Mouse (Mus musculus) MEL (cell line): ENCODE measurements at regions not wholly inside any gene's neighbourhood (a gene's known extent, or its start where the extent isn't known, plus 50 kb on each side); places are given as distances from the start of the nearest gene placed in this dataset.

ENCODE experiments used
- DNase-seq: peaks from one replicate; pipeline ENCODE4 v3.0.0; 2011; ENCODE audit warnings: low read depth, low spot score
- H3K27ac ChIP-seq: 2 replicates; pipeline ENCODE4 v1.5.1; 2012; ENCODE audit warnings: low read depth, mild to moderate bottlenecking, control low read depth, low read length, moderate library complexity; ENCODE audit not compliant: control insufficient read depth
- H3K27me3 ChIP-seq, 2 experiments: fragments of 150-350 bp in 1 of 2; sonication (generic) in 1 of 2; 2 replicates each; pipeline ENCODE4 v1.6.1; 2012; ENCODE audit warnings: low read length in 2 of 2, mild to moderate bottlenecking in 2 of 2, improper control_type of control experiment in 1 of 2, moderate library complexity in 1 of 2; ENCODE audit not compliant: insufficient read depth in 2 of 2, control insufficient read depth in 1 of 2
- H3K36me3 ChIP-seq, 2 experiments: 2 replicates each; pipeline ENCODE4 v1.6.1; 2012 to 2014; ENCODE audit warnings: low read length in 2 of 2, improper control_type of control experiment in 1 of 2, inconsistent platforms in 1 of 2, mild to moderate bottlenecking in 1 of 2; ENCODE audit not compliant: insufficient read depth in 2 of 2, control insufficient read depth in 1 of 2
- H3K4me1 ChIP-seq, 2 experiments: fragments of 150-350 bp in 1 of 2; sonication (generic) in 1 of 2; 2 replicates each; pipeline ENCODE4 v1.6.1; 2012; ENCODE audit warnings: low read length in 2 of 2, improper control_type of control experiment in 1 of 2, mild to moderate bottlenecking in 1 of 2; ENCODE audit not compliant: insufficient read depth in 2 of 2, control insufficient read depth in 1 of 2
- H3K4me3 ChIP-seq, 2 experiments: fragments of 150-350 bp in 1 of 2; sonication (generic) in 1 of 2; 2 replicates each; pipeline ENCODE4 v1.5.1; 2012; ENCODE audit warnings: low read depth in 2 of 2, low read length in 2 of 2, mild to moderate bottlenecking in 2 of 2, moderate library complexity in 2 of 2, control low read depth in 1 of 2, improper control_type of control experiment in 1 of 2; ENCODE audit not compliant: control insufficient read depth in 1 of 2, insufficient read depth in 1 of 2
- H3K79me2 ChIP-seq: 2 replicates; pipeline ENCODE4 v1.6.1; 2012; ENCODE audit warnings: mild to moderate bottlenecking, low read length, moderate library complexity; ENCODE audit not compliant: control insufficient read depth, poor library complexity, insufficient read depth
- H3K9ac ChIP-seq: 2 replicates; pipeline ENCODE4 v1.6.1; 2012; ENCODE audit warnings: low read depth, mild to moderate bottlenecking, control low read depth, low read length, moderate library complexity; ENCODE audit not compliant: control insufficient read depth, poor library complexity, severe bottlenecking
- H3K9me3 ChIP-seq: fragments of 150-350 bp; sonication (generic); replicated peaks from 2 replicates; pipeline ENCODE4 v1.6.1; 2012; ENCODE audit warnings: mild to moderate bottlenecking, low read length, improper control_type of control experiment, moderate library complexity; ENCODE audit not compliant: insufficient read depth
- BHLHE40 ChIP-seq: IDR thresholded peaks from 2 replicates; pipeline ENCODE4 v1.6.1; 2012; ENCODE audit warnings: low read depth, mild to moderate bottlenecking, inconsistent platforms, low read length, improper control_type of control experiment, borderline replicate concordance
- CHD1 ChIP-seq: IDR thresholded peaks from 2 replicates; pipeline ENCODE4 v1.6.1; 2012; ENCODE audit warnings: low read depth, mild to moderate bottlenecking, inconsistent platforms, low read length, improper control_type of control experiment
- CTCF ChIP-seq, 3 experiments: IDR thresholded peaks in 2 of 3; conservative IDR thresholded peaks in 1 of 3; 2 replicates each; pipeline ENCODE4 v1.5.1; 2011 to 2012; ENCODE audit warnings: low read length in 3 of 3, low read depth in 2 of 3, mild to moderate bottlenecking in 2 of 3, improper control_type of control experiment in 1 of 3, inconsistent platforms in 1 of 3, mixed read lengths in 1 of 3, moderate library complexity in 1 of 3; ENCODE audit not compliant: control insufficient read depth in 1 of 3, insufficient read depth in 1 of 3, poor library complexity in 1 of 3, severe bottlenecking in 1 of 3
- E2F4 ChIP-seq: IDR thresholded peaks from 2 replicates; pipeline ENCODE4 v1.6.1; 2011; ENCODE audit warnings: low read depth, low read length, improper control_type of control experiment, borderline replicate concordance
- EP300 ChIP-seq, 2 experiments: IDR thresholded peaks; 2 replicates each; pipeline ENCODE4 v1.6.1; 2011; ENCODE audit warnings: improper control_type of control experiment in 2 of 2, low read length in 2 of 2, low read depth in 1 of 2, mild to moderate bottlenecking in 1 of 2
- GABPA ChIP-seq: IDR thresholded peaks from 2 replicates; pipeline ENCODE4 v1.6.1; 2012; ENCODE audit warnings: low read depth, mild to moderate bottlenecking, inconsistent platforms, low read length, improper control_type of control experiment, moderate library complexity
- GATA1 ChIP-seq: IDR thresholded peaks from 2 replicates; pipeline ENCODE4 v1.6.1; 2011; ENCODE audit warnings: low read depth, low read length, improper control_type of control experiment
- KAT2A ChIP-seq: conservative IDR thresholded peaks from 2 replicates; pipeline ENCODE4 v1.6.1; 2012; ENCODE audit warnings: low read depth, low read length, improper control_type of control experiment, inconsistent platforms
- MAFK ChIP-seq: IDR thresholded peaks from 2 replicates; pipeline ENCODE4 v1.6.1; 2011; ENCODE audit warnings: low read depth, mild to moderate bottlenecking, low read length, improper control_type of control experiment, borderline replicate concordance
- MAX ChIP-seq: IDR thresholded peaks from 2 replicates; pipeline ENCODE4 v1.6.1; 2011; ENCODE audit warnings: low read length, improper control_type of control experiment
- MAZ ChIP-seq: IDR thresholded peaks from 2 replicates; pipeline ENCODE4 v1.6.1; 2012; ENCODE audit warnings: low read depth, mild to moderate bottlenecking, inconsistent platforms, low read length, improper control_type of control experiment
- MXI1 ChIP-seq: IDR thresholded peaks from 2 replicates; pipeline ENCODE4 v1.6.1; 2011; ENCODE audit warnings: mild to moderate bottlenecking, low read depth, low read length, improper control_type of control experiment
- MYB ChIP-seq: IDR thresholded peaks from 2 replicates; pipeline ENCODE4 v1.6.1; 2011; ENCODE audit warnings: mild to moderate bottlenecking, low read depth, low read length, improper control_type of control experiment
- MYC ChIP-seq: IDR thresholded peaks from 2 replicates; pipeline ENCODE4 v1.6.1; 2011; ENCODE audit warnings: low read depth, mild to moderate bottlenecking, low read length, improper control_type of control experiment, moderate library complexity
- NRF1 ChIP-seq: IDR thresholded peaks from 2 replicates; pipeline ENCODE4 v1.6.1; 2014; ENCODE audit warnings: low read depth, mild to moderate bottlenecking, inconsistent platforms, low read length, improper control_type of control experiment, moderate library complexity; ENCODE audit not compliant: poor library complexity, insufficient read depth, severe bottlenecking
- POLR2A ChIP-seq, 2 experiments: IDR thresholded peaks; 2 replicates each; pipeline ENCODE4 v1.6.1; 2011 to 2012; ENCODE audit warnings: low read length in 2 of 2, mild to moderate bottlenecking in 2 of 2, control low read depth in 1 of 2, improper control_type of control experiment in 1 of 2, low read depth in 1 of 2, moderate library complexity in 1 of 2; ENCODE audit not compliant: control insufficient read depth in 1 of 2, insufficient read depth in 1 of 2, poor library complexity in 1 of 2
- POLR2AphosphoS2 ChIP-seq: IDR thresholded peaks from 2 replicates; pipeline ENCODE4 v1.6.1; 2011; ENCODE audit warnings: low read length, improper control_type of control experiment
- POLR2AphosphoS5 ChIP-seq: IDR thresholded peaks from 2 replicates; pipeline ENCODE4 v1.6.1; 2012; ENCODE audit warnings: low read depth, borderline replicate concordance, mild to moderate bottlenecking, inconsistent platforms, low read length, moderate library complexity, mixed read lengths
- RAD21 ChIP-seq: IDR thresholded peaks from 2 replicates; pipeline ENCODE4 v1.6.1; 2011; ENCODE audit warnings: mild to moderate bottlenecking, low read depth, low read length, improper control_type of control experiment
- RCOR1 ChIP-seq: IDR thresholded peaks from 2 replicates; pipeline ENCODE4 v1.6.1; 2012; ENCODE audit warnings: low read depth, mild to moderate bottlenecking, inconsistent platforms, low read length, improper control_type of control experiment
- TAL1 ChIP-seq: IDR thresholded peaks from 2 replicates; pipeline ENCODE4 v1.6.1; 2012; ENCODE audit warnings: mild to moderate bottlenecking, inconsistent platforms, low read length, moderate library complexity, mixed read lengths
- TBP ChIP-seq: IDR thresholded peaks from 2 replicates; pipeline ENCODE4 v1.8.0; 2011; ENCODE audit warnings: low read depth, low read length, improper control_type of control experiment
- TCF12 ChIP-seq: IDR thresholded peaks from 2 replicates; pipeline ENCODE4 v1.6.1; 2014; ENCODE audit warnings: low read depth, mild to moderate bottlenecking, inconsistent platforms, low read length, improper control_type of control experiment, moderate library complexity
- UBTF ChIP-seq: IDR thresholded peaks from 2 replicates; pipeline ENCODE4 v1.6.1; 2012; ENCODE audit warnings: low read depth, mild to moderate bottlenecking, inconsistent platforms, low read length, improper control_type of control experiment, moderate library complexity, borderline replicate concordance; ENCODE audit not compliant: insufficient read depth
- USF1 ChIP-seq: IDR thresholded peaks from 2 replicates; pipeline ENCODE4 v1.6.1; 2014; ENCODE audit warnings: low read depth, mild to moderate bottlenecking, inconsistent platforms, low read length, improper control_type of control experiment, moderate library complexity
- ZC3H11A ChIP-seq: IDR thresholded peaks from 2 replicates; pipeline ENCODE4 v1.6.1; 2012; ENCODE audit warnings: low read depth, mild to moderate bottlenecking, inconsistent platforms, low read length, improper control_type of control experiment
- ZKSCAN1 ChIP-seq: IDR thresholded peaks from 2 replicates; pipeline ENCODE4 v1.6.1; 2012; ENCODE audit warnings: low read depth, mild to moderate bottlenecking, inconsistent platforms, low read length, improper control_type of control experiment, moderate library complexity
- ZNF384 ChIP-seq: IDR thresholded peaks from 2 replicates; pipeline ENCODE4 v1.6.1; 2012; ENCODE audit warnings: low read depth, mild to moderate bottlenecking, inconsistent platforms, low read length, improper control_type of control experiment

DNA sequence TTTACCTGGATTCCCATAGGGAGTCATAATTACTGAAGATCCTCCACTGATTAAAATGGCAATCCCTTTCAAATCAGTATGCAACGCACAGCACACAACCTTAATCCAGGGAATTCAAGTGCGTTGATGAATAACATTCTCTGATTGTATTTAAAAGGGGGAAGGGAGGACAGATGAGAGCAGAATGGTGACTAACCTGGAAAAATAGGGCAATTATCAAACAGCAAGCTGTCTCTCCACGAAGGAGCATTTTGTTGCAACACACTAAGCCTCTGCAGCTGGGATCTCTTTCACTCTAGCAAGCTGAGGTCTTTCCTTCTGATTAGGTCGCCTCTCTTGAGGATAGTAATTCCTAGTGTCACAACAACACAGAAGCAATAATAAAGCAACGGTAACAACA, 501.5 kb downstream of the Tusc1 start:
- Histone ChIP-seq H3K4me3 (no peak overlapping the region), H3K9me3 (no peaks in the 10 kb centered on the region), H3K36me3 (no peaks in the 10 kb centered on the region), H3K27me3 (no peaks in the 10 kb centered on the region), H3K9ac (no peak overlapping the region), H3K27ac (no peak overlapping the region), H3K4me1 (no peaks in the 10 kb centered on the region), H3K79me2 (no peaks in the 10 kb centered on the region)
- no peak for DNase-seq
- no peak for TF ChIP-seq CTCF (IDR thresholded peaks at IDR 0.05 in 2 of 3, conservative IDR thresholded peaks at IDR 0.05 in 1 of 3; ENCODE audit: control insufficient read depth in 1 of 3, insufficient read depth in 1 of 3, low read depth in 2 of 3, low read length in 3 of 3, poor library complexity in 1 of 3, severe bottlenecking in 1 of 3)
- TF ChIP-seq POLR2A (IDR thresholded peaks at IDR 0.05; ENCODE audit: control insufficient read depth in 1 of 2, insufficient read depth in 1 of 2, low read depth in 1 of 2, low read length in 2 of 2, poor library complexity in 1 of 2): no peak
- no peak for TF ChIP-seq CHD1
- no peak for TF ChIP-seq TBP
- no peak for TF ChIP-seq MAX
- TF ChIP-seq USF1: no peak
- no peak for TF ChIP-seq GATA1
- no peak for TF ChIP-seq ZC3H11A
- no peak for TF ChIP-seq RAD21
- TF ChIP-seq BHLHE40: no peak
- TF ChIP-seq ZNF384: no peak
- TF ChIP-seq TAL1: no peak
- no peak for TF ChIP-seq EP300 (IDR thresholded peaks at IDR 0.05; ENCODE audit: low read depth in 1 of 2, low read length in 2 of 2)
- TF ChIP-seq RCOR1: no peak
- no peak for TF ChIP-seq MYC

DNA sequence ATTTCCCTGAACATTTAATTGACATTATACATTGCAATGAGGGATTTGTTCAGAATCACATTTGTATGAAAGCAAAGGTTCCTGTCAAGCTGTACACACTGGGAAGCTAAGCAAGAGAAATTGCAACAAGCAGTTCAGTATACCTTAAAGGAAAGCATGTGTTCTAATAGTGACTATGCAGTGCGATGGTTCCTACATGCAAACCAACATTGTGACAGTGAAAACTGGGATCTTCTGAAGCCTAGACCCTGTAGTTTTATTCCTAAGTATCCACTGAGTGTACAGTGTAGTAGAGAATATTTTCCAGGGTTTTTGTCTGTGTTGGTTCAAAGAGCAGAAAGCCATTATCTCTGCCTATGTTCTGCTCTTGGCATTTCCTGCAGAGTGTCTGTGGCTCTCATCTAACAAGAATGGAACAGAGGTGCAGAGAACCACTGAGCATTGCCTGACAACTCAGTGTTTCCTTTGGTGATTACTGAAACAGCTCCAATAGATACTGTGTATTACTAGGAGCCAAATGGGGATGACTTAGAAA, 504.1 kb downstream of the Tusc1 start:
- Histone ChIP-seq H3K9me3 (no peaks in the 10 kb centered on the region), H3K79me2 (no peaks in the 10 kb centered on the region), H3K36me3 (no peaks in the 10 kb centered on the region), H3K4me3 (no peak overlapping the region), H3K9ac (no peak overlapping the region), H3K4me1 (no peaks in the 10 kb centered on the region), H3K27ac (no peak overlapping the region), H3K27me3 (no peaks in the 10 kb centered on the region)
- DNase-seq: no peak
- TF ChIP-seq NRF1 (no peak), TCF12 (no peak), ZKSCAN1 (no peak), GABPA (no peak), MXI1 (no peak), MAFK (no peak), POLR2AphosphoS2 (no peak), MYC (no peak), UBTF (no peak), MAZ (no peak), MYB (no peak), E2F4 (no peak), POLR2AphosphoS5 (no peak), KAT2A (no peak), MAX (no peak)
- TF ChIP-seq, all 39 proteins: peak for 0
